Mouse (Mus musculus): ENCODE results near the gene Ndufa1.

DNA sequence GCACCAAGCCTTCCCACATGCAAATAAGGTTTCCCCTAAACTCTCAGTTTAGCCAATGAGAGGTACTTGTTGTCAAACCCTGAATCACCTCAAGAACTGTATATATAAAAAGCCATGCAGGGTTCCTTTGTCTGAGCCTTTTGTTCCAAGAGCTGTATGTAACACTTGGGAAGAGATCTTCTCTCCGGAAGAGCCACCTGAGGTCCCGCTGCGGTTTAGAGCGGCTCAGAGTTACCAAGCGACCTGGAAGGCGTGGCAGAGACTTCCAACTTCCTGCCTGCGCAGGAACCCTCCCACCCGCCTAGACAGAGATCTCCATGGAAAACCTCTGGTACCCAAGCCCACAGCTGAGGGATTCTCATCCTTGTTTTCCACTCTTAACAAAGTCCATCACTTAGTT, 7.7 kb upstream of the Ndufa1 start:
- TF ChIP-seq EP300 (IDR thresholded peaks at IDR 0.05) (no peak), CTCF (IDR thresholded peaks at IDR 0.05) (no peak)
